Mouse (Mus musculus) lung, postnatal 0 days (tissue): ENCODE measurements around the gene Prickle3. TPM values are rescaled to one million over a fixed set of nuclear protein-coding genes. Genes with fewer than 3 reads are reported as not detected.
A peak's percentile ranks its signal among the peaks of the same experiment; 100 is the strongest.

ENCODE experiments used
- ATAC-seq: fragments of 200-750 bp; cut with Nextera tagmentation; 2 replicates; pipeline ENCODE4 v1.8.0; 2017; ENCODE audit warnings: moderate library complexity
- DNase-seq: peaks from one replicate; pipeline ENCODE4 v3.0.0-alpha.2; 2016; ENCODE audit warnings: low spot score
- H3K27ac ChIP-seq: fragments of 300-500 bp; sonication (generic); 2 replicates; pipeline ENCODE4 v1.5.1; 2014; ENCODE audit warnings: antibody characterized with exemption, mild to moderate bottlenecking, low read length, mixed read lengths
- H3K27me3 ChIP-seq: fragments of 300-500 bp; sonication (generic); replicated peaks from 2 replicates; pipeline ENCODE4 v1.6.1; 2014; ENCODE audit warnings: low read length, mixed read lengths; ENCODE audit not compliant: insufficient read depth
- H3K36me3 ChIP-seq: fragments of 300-500 bp; sonication (generic); 2 replicates; pipeline ENCODE4 v1.6.1; 2014; ENCODE audit warnings: low read length, mixed read lengths; ENCODE audit not compliant: insufficient read depth
- H3K4me1 ChIP-seq: fragments of 300-500 bp; sonication (generic); 2 replicates; pipeline ENCODE4 v1.6.1; 2014; ENCODE audit warnings: antibody characterized with exemption, low read depth, low read length, mixed read lengths; ENCODE audit not compliant: insufficient read depth
- H3K4me2 ChIP-seq: fragments of 300-500 bp; sonication (generic); replicated peaks from 2 replicates; pipeline ENCODE4 v1.6.1; 2014; ENCODE audit warnings: low read depth, mild to moderate bottlenecking, low read length, moderate library complexity, mixed read lengths
- H3K4me3 ChIP-seq: fragments of 300-500 bp; sonication (generic); 2 replicates; pipeline ENCODE4 v1.5.1; 2014; ENCODE audit warnings: low read depth, low read length
- H3K9ac ChIP-seq: fragments of 300-500 bp; sonication (generic); replicated peaks from 2 replicates; pipeline ENCODE4 v1.6.1; 2014; ENCODE audit warnings: low read depth, mild to moderate bottlenecking
- H3K9me3 ChIP-seq: fragments of 300-500 bp; sonication (generic); 2 replicates; pipeline ENCODE4 v1.6.1; 2016; ENCODE audit warnings: low read length, mixed read lengths
- CTCF ChIP-seq: IDR thresholded peaks from 2 replicates; pipeline ENCODE4 v1.5.1; 2016; ENCODE audit warnings: antibody characterized with exemption, mild to moderate bottlenecking
- EP300 ChIP-seq: IDR thresholded peaks from 2 replicates; pipeline ENCODE4 v1.6.1; 2016; ENCODE audit warnings: antibody characterized with exemption, mild to moderate bottlenecking, control low read depth
- WGBS: fragments of 180-500 bp; shearing (Covaris S2); extraction: QIAGEN DNeasy Blood & Tissue Kit; methylation state at CpG from one replicate; pipeline ENCODE4 v1.1.7; 2014; 5-methylcytosine and 5-hydroxymethylcytosine counted together
- polyA plus RNA-seq: library from polyadenylated mRNA; unstranded; fragments of >200 nt; fragmentation: Nextera tagmentation; extraction: Ambion mirVana; gene quantifications from 2 replicates; pipeline ENCODE4 v1.2.1, GENCODE M21; 2015

Prickle3 gene
- polyA plus RNA-seq, 1 experiment from 2014 or later: 6.5 TPM

GRCm38 (mm10) chrX:7670390-7670881, 13.4 kb downstream of the Prickle3 start:
- ATAC-seq (peak; percentile 76), DNase-seq (peak; percentile 74)
- Histone ChIP-seq H3K27me3 (no peaks in the 10 kb centered on the region), H3K4me2 (peak overlapping the region; percentile 57), H3K27ac (peak overlapping the region; percentile 76), H3K4me3 (peak overlapping the region; percentile 47), H3K4me1 (no peaks in the 10 kb centered on the region), H3K36me3 (no peaks in the 10 kb centered on the region), H3K9ac (peak overlapping the region; percentile 29; the same call in 1 of the 2 replicates), H3K9me3 (no peaks in the 10 kb centered on the region)
- no peak for TF ChIP-seq EP300
- no peak for TF ChIP-seq CTCF
- 8% methylated on average over 4 of the region's 19 CpGs for WGBS

- peak; percentile 36 for ATAC-seq
- Histone ChIP-seq H3K27me3 (no peaks in the 10 kb centered on the region), H3K4me2 (peak within 1 kb of the TSS; percentile 57), H3K27ac (peak within 1 kb of the TSS; percentile 76), H3K9me3 (no peaks in the 10 kb centered on the region), H3K9ac (peak within 1 kb of the TSS; percentile 29), H3K4me1 (no peaks in the 10 kb centered on the region), H3K36me3 (no peaks in the 10 kb centered on the region), H3K4me3 (peak within 1 kb of the TSS; percentile 47)
- 28% methylated on average over 17 of the region's 36 CpGs for WGBS
- DNase-seq: peak; percentile 47
- TF ChIP-seq CTCF (no peak), EP300 (no peak)
Measured at GRCm38 (mm10) chrX:7670921-7671623, 14.0 kb downstream of the Prickle3 start, which contains the start of gene Plp2. Gene Plp2, minus strand, starts transcription at chrX:7671390.

- no peak for DNase-seq
- no peak for TF ChIP-seq EP300
- TF ChIP-seq CTCF: no peak
- no peaks in the 10 kb centered on the region for H3K4me1 ChIP-seq
- H3K9me3 ChIP-seq: no peaks in the 10 kb centered on the region
- H3K4me2 ChIP-seq: no peak overlapping the region
- H3K27me3 ChIP-seq: no peaks in the 10 kb centered on the region
- H3K9ac ChIP-seq: no peak overlapping the region
- H3K4me3 ChIP-seq: no peak overlapping the region
- no peaks in the 10 kb centered on the region for H3K36me3 ChIP-seq
- ATAC-seq: no peak
- no peak overlapping the region for H3K27ac ChIP-seq
- WGBS: 37% methylated on average over 6 of the region's 6 CpGs
Measured at GRCm38 (mm10) chrX:7672739-7673138, 15.7 kb downstream of the Prickle3 start.

GRCm38 (mm10) chrX:7673578-7674281, 16.7 kb downstream of the Prickle3 start:
- no peak for TF ChIP-seq EP300
- no peak for TF ChIP-seq CTCF

GRCm38 (mm10) chrX:7674284-7675000, 17.4 kb downstream of the Prickle3 start:
- Histone ChIP-seq H3K9ac (no peak overlapping the region), H3K27ac (peak overlapping the region; percentile 66), H3K9me3 (no peaks in the 10 kb centered on the region), H3K4me3 (no peak overlapping the region), H3K4me1 (no peaks in the 10 kb centered on the region), H3K36me3 (no peaks in the 10 kb centered on the region), H3K4me2 (peak overlapping the region; percentile 46), H3K27me3 (no peaks in the 10 kb centered on the region)
- no peak for DNase-seq
- peak; percentile 11 for ATAC-seq
- WGBS: 37% methylated on average over 20 of the region's 28 CpGs
- no peak for TF ChIP-seq CTCF
- TF ChIP-seq EP300: peak; percentile 44; the same call in 1 of the 2 replicates

More at GRCm38 (mm10) chrX:7673578-7674281, 16.7 kb downstream of the Prickle3 start:
- Histone ChIP-seq H3K27ac (peak overlapping the region; percentile 66), H3K4me2 (peak overlapping the region; percentile 46), H3K9ac (no peak overlapping the region), H3K9me3 (no peaks in the 10 kb centered on the region), H3K4me1 (no peaks in the 10 kb centered on the region), H3K27me3 (no peaks in the 10 kb centered on the region), H3K36me3 (no peaks in the 10 kb centered on the region), H3K4me3 (no peak overlapping the region)
- DNase-seq: peak; percentile 61
- ATAC-seq: peak; percentile 46
- 24% methylated on average over 10 of the region's 12 CpGs for WGBS

GRCm38 (mm10) chrX:7675001-7675380, 17.9 kb downstream of the Prickle3 start:
- WGBS: 36% methylated on average over 9 of the region's 10 CpGs
- H3K4me2 ChIP-seq: peak overlapping the region; percentile 46
- H3K9ac ChIP-seq: no peak overlapping the region
- DNase-seq (no peak), ATAC-seq (no peak)
- H3K4me3 ChIP-seq: no peak overlapping the region
- no peaks in the 10 kb centered on the region for H3K36me3 ChIP-seq
- no peaks in the 10 kb centered on the region for H3K27me3 ChIP-seq
- H3K27ac ChIP-seq: no peak overlapping the region
- H3K4me1 ChIP-seq: no peaks in the 10 kb centered on the region
- TF ChIP-seq CTCF (0 out of 2 replicates have a peak, but pooled peaks have one; percentile 17), EP300 (no peak)
- no peaks in the 10 kb centered on the region for H3K9me3 ChIP-seq
